Mouse (Mus musculus) testis, adult 2 months (tissue): ENCODE measurements around the gene Inhbe. TPM values are rescaled to one million over a fixed set of nuclear protein-coding genes. Genes with fewer than 3 reads are reported as not detected.
"Not testable (repeated sequence)": the region's sequence is repeated elsewhere in the genome, so short reads cannot be mapped to it uniquely, and the experiment has no call there.

Experiments
- H3K27ac ChIP-seq: fragments of 200-500 bp; 2 replicates; pipeline ENCODE4 v1.5.1; 2012; ENCODE audit warnings: low read depth, low read length; ENCODE audit not compliant: control insufficient read depth, insufficient read depth
- H3K27me3 ChIP-seq: fragments of 200-500 bp; 2 replicates; pipeline ENCODE4 v1.6.1; 2012; ENCODE audit warnings: mild to moderate bottlenecking, low read length, moderate library complexity; ENCODE audit not compliant: control insufficient read depth, insufficient read depth
- H3K36me3 ChIP-seq: fragments of 200-500 bp; 2 replicates; pipeline ENCODE4 v1.6.1; 2012; ENCODE audit warnings: mild to moderate bottlenecking, low read length; ENCODE audit not compliant: control insufficient read depth, insufficient read depth
- H3K4me1 ChIP-seq: fragments of 200-500 bp; 2 replicates; pipeline ENCODE4 v1.6.1; 2012; ENCODE audit warnings: low read length; ENCODE audit not compliant: control insufficient read depth, insufficient read depth
- H3K4me3 ChIP-seq: fragments of 200-500 bp; 2 replicates; pipeline ENCODE4 v1.5.1; 2012; ENCODE audit warnings: low read depth, mild to moderate bottlenecking, low read length, moderate library complexity, mixed read lengths; ENCODE audit not compliant: control insufficient read depth
- CTCF ChIP-seq: fragments of 200-500 bp; IDR thresholded peaks from 2 replicates; pipeline ENCODE4 v1.5.1; 2012; ENCODE audit warnings: low read depth, mild to moderate bottlenecking, inconsistent platforms, low read length, moderate library complexity; ENCODE audit not compliant: control insufficient read depth, insufficient read depth, insufficient replicate concordance
- POLR2A ChIP-seq: fragments of 200-500 bp; IDR thresholded peaks from 2 replicates; pipeline ENCODE4 v1.6.1; 2012; ENCODE audit warnings: low read depth, mild to moderate bottlenecking, inconsistent platforms, low read length, moderate library complexity; ENCODE audit not compliant: control insufficient read depth
- polyA plus RNA-seq: library from polyadenylated mRNA; depleted of rRNA; stranded (reverse); fragments of >200 nt; gene quantifications from 2 replicates; pipeline ENCODE4 v1.2.3, GENCODE M21; 2012; rRNA removed

The Inhbe gene
- polyA plus RNA-seq, 1 experiment, result not detected

- H3K4me3 ChIP-seq, result peak within 1 kb of the TSS; percentile 98
- H3K4me1 ChIP-seq, result peaks cover 4% of the 10 kb centered on the region; the same call in 1 of the 2 replicates
- peak; percentile 76 for TF ChIP-seq POLR2A
- TF ChIP-seq CTCF, result no peak
Measured at GRCm38 (mm10) chr10:127311476-127312355, 42.5 kb downstream of the Inhbe start, which contains the start of gene Mars. TSS of gene Mars (minus strand) at chr10:127311786.

GRCm38 (mm10) chr10:127310523-127311475 lies 43.4 kb downstream of the Inhbe start:
- Histone ChIP-seq H3K27me3 (no peaks in the 10 kb centered on the region), H3K4me3 (peak overlapping the region; percentile 98), H3K27ac (peak overlapping the region; percentile 68), H3K36me3 (no peaks in the 10 kb centered on the region), H3K4me1 (peaks cover 4% of the 10 kb centered on the region; the same call in 1 of the 2 replicates)
- TF ChIP-seq CTCF, result no peak
- no peak for TF ChIP-seq POLR2A

More at GRCm38 (mm10) chr10:127311476-127312355, 42.5 kb downstream of the Inhbe start, which contains the start of gene Mars:
- no peaks in the 10 kb centered on the region for H3K27me3 ChIP-seq
- H3K36me3 ChIP-seq, result no peaks in the 10 kb centered on the region
- H3K27ac ChIP-seq, result peak within 1 kb of the TSS; percentile 90

GRCm38 (mm10) chr10:127309167-127309566 lies 45.0 kb downstream of the Inhbe start:
- not testable (repeated sequence) for H3K27me3 ChIP-seq, H3K4me1 ChIP-seq, H3K27ac ChIP-seq, H3K4me3 ChIP-seq, H3K36me3 ChIP-seq

GRCm38 (mm10) chr10:127303136-127303535 lies 51.1 kb downstream of the Inhbe start:
- Histone ChIP-seq H3K36me3 (no peaks in the 10 kb centered on the region), H3K27ac (no peak overlapping the region), H3K4me3 (no peak overlapping the region), H3K27me3 (no peaks in the 10 kb centered on the region), H3K4me1 (no peaks in the 10 kb centered on the region)
- TF ChIP-seq CTCF (no peak), POLR2A (no peak)

- Histone ChIP-seq H3K4me1 (no peaks in the 10 kb centered on the region), H3K27ac (no peak overlapping the region), H3K4me3 (no peak overlapping the region), H3K36me3 (peaks cover 3% of the 10 kb centered on the region; the same call in 1 of the 2 replicates), H3K27me3 (no peaks in the 10 kb centered on the region)
- TF ChIP-seq POLR2A, result no peak
Measured at GRCm38 (mm10) chr10:127300361-127300760, 53.9 kb downstream of the Inhbe start.

Other genes starting within 250 kb of the Inhbe start
- gene Os9, start 233.3 kb downstream of the Inhbe start, polyA plus RNA-seq, result 32.2 and 33.9 TPM in 2 replicates
- 21.7 and 27.0 TPM in 2 replicates for gene B4galnt1, start 189.2 kb downstream of the Inhbe start, polyA plus RNA-seq
- gene Slc26a10, start 173.8 kb downstream of the Inhbe start, polyA plus RNA-seq, result 11.5 and 11.9 TPM in 2 replicates
- 18.6 and 19.8 TPM in 2 replicates for gene Arhgef25, start 164.3 kb downstream of the Inhbe start, polyA plus RNA-seq
- 126 and 129 TPM in 2 replicates for gene Dtx3, start 158.7 kb downstream of the Inhbe start, polyA plus RNA-seq
- 14.0 and 16.2 TPM in 2 replicates for gene Pip4k2c, start 142.8 kb downstream of the Inhbe start, polyA plus RNA-seq
- gene Kif5a, start 91.1 kb downstream of the Inhbe start, polyA plus RNA-seq, result 3.3 and 3.9 TPM in 2 replicates
- 391 and 429 TPM in 2 replicates for gene Dctn2, start 88.0 kb downstream of the Inhbe start, polyA plus RNA-seq
- 61.3 and 74.1 TPM in 2 replicates for gene Mbd6, start 65.4 kb downstream of the Inhbe start, polyA plus RNA-seq
- gene Mars, start 42.6 kb downstream of the Inhbe start, polyA plus RNA-seq, result 32.4 and 36.7 TPM in 2 replicates
- 0.32 and 0.34 TPM in 2 replicates for gene Arhgap9, start 32.4 kb downstream of the Inhbe start, polyA plus RNA-seq
- gene Gli1, start 12.4 kb downstream of the Inhbe start, polyA plus RNA-seq, result 2.7 and 2.9 TPM in 2 replicates
- 0.05 and 0.08 TPM in 2 replicates for gene Inhbc, start 16.0 kb upstream of the Inhbe start, polyA plus RNA-seq
- 43.6 and 56.0 TPM in 2 replicates for gene R3hdm2, start 25.9 kb upstream of the Inhbe start, polyA plus RNA-seq
- gene Stac3, start 147.3 kb upstream of the Inhbe start, polyA plus RNA-seq, result 0.97 and 1.0 TPM in 2 replicates
- gene Ndufa4l2, start 160.6 kb upstream of the Inhbe start, polyA plus RNA-seq, result 65.0 and 74.9 TPM in 2 replicates
- 12.7 and 16.7 TPM in 2 replicates for gene Shmt2, start 168.0 kb upstream of the Inhbe start, polyA plus RNA-seq
- 0.36 and 0.51 TPM in 2 replicates for gene Nxph4, start 180.1 kb upstream of the Inhbe start, polyA plus RNA-seq